Mouse (Mus musculus) midbrain, embryonic 10.5 days (tissue): Measurements from ENCODE around the gene Gm49373. TPM values are rescaled to one million over a fixed set of nuclear protein-coding genes. Genes with fewer than 3 reads are reported as not detected.

Experiments used
- DNase-seq: peaks from one replicate; pipeline ENCODE4 v3.0.0-alpha.2; 2017; ENCODE audit warnings: low spot score
- H3K27ac ChIP-seq: fragments of 300-500 bp; sonication (generic); replicated peaks from 2 replicates; pipeline ENCODE4 v1.5.1; 2016; ENCODE audit warnings: mild to moderate bottlenecking
- H3K27me3 ChIP-seq: fragments of 300-500 bp; sonication (generic); 2 replicates; pipeline ENCODE4 v1.6.1; 2016; ENCODE audit warnings: low read depth, mild to moderate bottlenecking; ENCODE audit not compliant: poor library complexity, severe bottlenecking
- H3K36me3 ChIP-seq: fragments of 300-500 bp; sonication (generic); 2 replicates; pipeline ENCODE4 v1.6.1; 2016; ENCODE audit warnings: mild to moderate bottlenecking, moderate library complexity
- H3K4me1 ChIP-seq: fragments of 300-500 bp; sonication (generic); 2 replicates; pipeline ENCODE4 v1.6.1; 2016
- H3K4me3 ChIP-seq: fragments of 300-500 bp; sonication (generic); 2 replicates; pipeline ENCODE4 v1.5.1; 2016; ENCODE audit warnings: mild to moderate bottlenecking, moderate library complexity
- H3K9me3 ChIP-seq: fragments of 300-500 bp; sonication (generic); replicated peaks from 2 replicates; pipeline ENCODE4 v1.6.1; 2016; ENCODE audit warnings: mild to moderate bottlenecking
- WGBS: fragments of 180-500 bp; shearing (Covaris S2); methylation state at CpG from one replicate; pipeline ENCODE4 v1.1.7; 2016; 5-methylcytosine and 5-hydroxymethylcytosine counted together
- polyA plus RNA-seq: library from polyadenylated mRNA; unstranded; fragments of >200 nt; fragmentation: Nextera tagmentation; extraction: Ambion mirVana; gene quantifications from 2 replicates; pipeline ENCODE4 v1.2.1, GENCODE M21; 2016

The Gm49373 gene
- polyA plus RNA-seq, 1 experiment from 2014 or later, result 1.3 TPM

- Histone ChIP-seq H3K4me1 (peaks cover 77% of the 10 kb centered on the region), H3K9me3 (no peaks in the 10 kb centered on the region), H3K27ac (no peak within 1 kb of the TSS), H3K4me3 (peak within 1 kb of the TSS; percentile 58), H3K36me3 (no peaks in the 10 kb centered on the region), H3K27me3 (peaks cover 100% of the 10 kb centered on the region)
- no peak for DNase-seq
- WGBS, result under 1% methylated on average over 35 of the region's 35 CpGs
Observed at GRCm38 (mm10) chr9:21031896-21032351, 41.0 kb downstream of the Gm49373 start, which contains the start of gene Icam5. Icam5 (plus strand) TSS chr9:21032073.

GRCm38 (mm10) chr9:21031251-21031895 is 41.5 kb downstream of the Gm49373 start:
- H3K36me3 ChIP-seq, result no peaks in the 10 kb centered on the region
- peak; percentile 58 for DNase-seq
- H3K4me3 ChIP-seq, result peak overlapping the region; percentile 58
- under 1% methylated on average over 36 of the region's 36 CpGs for WGBS
- peaks cover 71% of the 10 kb centered on the region for H3K4me1 ChIP-seq
- H3K27ac ChIP-seq, result no peak overlapping the region
- no peaks in the 10 kb centered on the region for H3K9me3 ChIP-seq
- peaks cover 100% of the 10 kb centered on the region for H3K27me3 ChIP-seq

- Histone ChIP-seq H3K4me1 (peaks cover 67% of the 10 kb centered on the region), H3K36me3 (no peaks in the 10 kb centered on the region), H3K4me3 (peak overlapping the region; percentile 58), H3K27me3 (peaks cover 100% of the 10 kb centered on the region), H3K27ac (no peak overlapping the region), H3K9me3 (no peaks in the 10 kb centered on the region)
- WGBS, result under 1% methylated on average over 13 of the region's 13 CpGs
- peak; percentile 80 for DNase-seq
Observed at GRCm38 (mm10) chr9:21030781-21031250, 42.1 kb downstream of the Gm49373 start.

- H3K27ac ChIP-seq, result no peak overlapping the region
- peaks cover 61% of the 10 kb centered on the region for H3K4me1 ChIP-seq
- no peaks in the 10 kb centered on the region for H3K9me3 ChIP-seq
- peaks cover 99% of the 10 kb centered on the region for H3K27me3 ChIP-seq
- H3K4me3 ChIP-seq, result peak overlapping the region; percentile 58
- 26% methylated on average over 22 of the region's 22 CpGs for WGBS
- DNase-seq, result no peak
- H3K36me3 ChIP-seq, result no peaks in the 10 kb centered on the region
Observed at GRCm38 (mm10) chr9:21030055-21030600, 42.8 kb downstream of the Gm49373 start.

GRCm38 (mm10) chr9:21029291-21030054 is 43.4 kb downstream of the Gm49373 start, which contains the start of gene Icam4:
Icam4 (plus strand) TSS chr9:21029373.
- Histone ChIP-seq H3K9me3 (no peaks in the 10 kb centered on the region), H3K4me1 (peaks cover 55% of the 10 kb centered on the region), H3K27ac (peak within 1 kb of the TSS; percentile 72), H3K27me3 (peaks cover 92% of the 10 kb centered on the region), H3K4me3 (peak within 1 kb of the TSS; percentile 58), H3K36me3 (no peaks in the 10 kb centered on the region)
- DNase-seq, result peak; percentile 84
- 3% methylated on average over 37 of the region's 37 CpGs for WGBS

- peaks cover 53% of the 10 kb centered on the region for H3K4me1 ChIP-seq
- DNase-seq, result no peak
- peaks cover 84% of the 10 kb centered on the region for H3K27me3 ChIP-seq
- no peaks in the 10 kb centered on the region for H3K9me3 ChIP-seq
- H3K4me3 ChIP-seq, result no peak overlapping the region
- no peak overlapping the region; the same call in 1 of the 2 replicates for H3K27ac ChIP-seq
- no peaks in the 10 kb centered on the region for H3K36me3 ChIP-seq
- WGBS, result 75% methylated on average over 6 of the region's 6 CpGs
Observed at GRCm38 (mm10) chr9:21028560-21029110, 44.3 kb downstream of the Gm49373 start.

- no peak overlapping the region for H3K4me3 ChIP-seq
- H3K9me3 ChIP-seq, result no peaks in the 10 kb centered on the region
- H3K27ac ChIP-seq, result no peak overlapping the region
- no peaks in the 10 kb centered on the region for H3K36me3 ChIP-seq
- WGBS, result 54% methylated on average over 8 of the region's 8 CpGs
- no peak for DNase-seq
- H3K4me1 ChIP-seq, result peaks cover 45% of the 10 kb centered on the region
- H3K27me3 ChIP-seq, result peaks cover 76% of the 10 kb centered on the region
Observed at GRCm38 (mm10) chr9:21027774-21028290, 45.1 kb downstream of the Gm49373 start.

GRCm38 (mm10) chr9:21026849-21027248 is 46.0 kb downstream of the Gm49373 start:
- no peaks in the 10 kb centered on the region for H3K36me3 ChIP-seq
- no peak overlapping the region; the same call in 1 of the 2 replicates for H3K27ac ChIP-seq
- peaks cover 66% of the 10 kb centered on the region for H3K27me3 ChIP-seq
- WGBS, result 86% methylated on average over 12 of the region's 12 CpGs
- H3K9me3 ChIP-seq, result no peaks in the 10 kb centered on the region
- H3K4me1 ChIP-seq, result peaks cover 35% of the 10 kb centered on the region
- DNase-seq, result no peak
- H3K4me3 ChIP-seq, result no peak overlapping the region

GRCm38 (mm10) chr9:21025258-21025810 is 47.6 kb downstream of the Gm49373 start:
- DNase-seq, result no peak

GRCm38 (mm10) chr9:21022726-21023125 is 50.2 kb downstream of the Gm49373 start:
- no peaks in the 10 kb centered on the region for H3K36me3 ChIP-seq
- no peaks in the 10 kb centered on the region for H3K9me3 ChIP-seq
- no peak overlapping the region for H3K27ac ChIP-seq
- DNase-seq, result no peak
- 86% methylated on average over 1 of the region's 1 CpGs for WGBS
- no peak overlapping the region for H3K4me3 ChIP-seq
- peaks cover 3% of the 10 kb centered on the region for H3K4me1 ChIP-seq
- H3K27me3 ChIP-seq, result peaks cover 39% of the 10 kb centered on the region

More at GRCm38 (mm10) chr9:21025258-21025810, 47.6 kb downstream of the Gm49373 start:
- no peaks in the 10 kb centered on the region for H3K9me3 ChIP-seq
- no peaks in the 10 kb centered on the region for H3K36me3 ChIP-seq
- peaks cover 51% of the 10 kb centered on the region for H3K27me3 ChIP-seq
- WGBS, result 69% methylated on average over 19 of the region's 19 CpGs
- peaks cover 20% of the 10 kb centered on the region for H3K4me1 ChIP-seq
- no peak overlapping the region for H3K27ac ChIP-seq
- no peak overlapping the region for H3K4me3 ChIP-seq

GRCm38 (mm10) chr9:21022288-21022687 is 50.6 kb downstream of the Gm49373 start:
- DNase-seq, result no peak
- H3K4me1 ChIP-seq, result no peaks in the 10 kb centered on the region
- WGBS, result 66% methylated on average over 6 of the region's 6 CpGs
- no peak overlapping the region for H3K4me3 ChIP-seq
- no peaks in the 10 kb centered on the region for H3K9me3 ChIP-seq
- peaks cover 39% of the 10 kb centered on the region for H3K27me3 ChIP-seq
- H3K36me3 ChIP-seq, result no peaks in the 10 kb centered on the region
- no peak overlapping the region for H3K27ac ChIP-seq

- H3K9me3 ChIP-seq, result no peaks in the 10 kb centered on the region
- 76% methylated on average over 3 of the region's 3 CpGs for WGBS
- peaks cover 39% of the 10 kb centered on the region for H3K27me3 ChIP-seq
- no peaks in the 10 kb centered on the region for H3K36me3 ChIP-seq
- no peak for DNase-seq
- H3K4me1 ChIP-seq, result no peaks in the 10 kb centered on the region
- no peak overlapping the region for H3K4me3 ChIP-seq
- H3K27ac ChIP-seq, result no peak overlapping the region
Observed at GRCm38 (mm10) chr9:21021363-21021762, 51.5 kb downstream of the Gm49373 start.
